Mouse (Mus musculus) MEL (cell line): Measurements from ENCODE around the gene Kpnb1. TPM values are rescaled to one million over a fixed set of nuclear protein-coding genes. Genes with fewer than 3 reads are reported as not detected.

ENCODE experiments used
- DNase-seq: peaks from one replicate; pipeline ENCODE4 v3.0.0; 2011; ENCODE audit warnings: low read depth, low spot score
- H3K27ac ChIP-seq: 2 replicates; pipeline ENCODE4 v1.5.1; 2012; ENCODE audit warnings: low read depth, mild to moderate bottlenecking, control low read depth, low read length, moderate library complexity; ENCODE audit not compliant: control insufficient read depth
- H3K27me3 ChIP-seq, 2 experiments: fragments of 150-350 bp in 1 of 2; sonication (generic) in 1 of 2; 2 replicates each; pipeline ENCODE4 v1.6.1; 2012; ENCODE audit warnings: low read length in 2 of 2, mild to moderate bottlenecking in 2 of 2, improper control_type of control experiment in 1 of 2, moderate library complexity in 1 of 2; ENCODE audit not compliant: insufficient read depth in 2 of 2, control insufficient read depth in 1 of 2
- H3K36me3 ChIP-seq, 2 experiments: 2 replicates each; pipeline ENCODE4 v1.6.1; 2012 to 2014; ENCODE audit warnings: low read length in 2 of 2, improper control_type of control experiment in 1 of 2, inconsistent platforms in 1 of 2, mild to moderate bottlenecking in 1 of 2; ENCODE audit not compliant: insufficient read depth in 2 of 2, control insufficient read depth in 1 of 2
- H3K4me1 ChIP-seq, 2 experiments: fragments of 150-350 bp in 1 of 2; sonication (generic) in 1 of 2; 2 replicates each; pipeline ENCODE4 v1.6.1; 2012; ENCODE audit warnings: low read length in 2 of 2, improper control_type of control experiment in 1 of 2, mild to moderate bottlenecking in 1 of 2; ENCODE audit not compliant: insufficient read depth in 2 of 2, control insufficient read depth in 1 of 2
- H3K4me3 ChIP-seq, 2 experiments: fragments of 150-350 bp in 1 of 2; sonication (generic) in 1 of 2; 2 replicates each; pipeline ENCODE4 v1.5.1; 2012; ENCODE audit warnings: low read depth in 2 of 2, low read length in 2 of 2, mild to moderate bottlenecking in 2 of 2, moderate library complexity in 2 of 2, control low read depth in 1 of 2, improper control_type of control experiment in 1 of 2; ENCODE audit not compliant: control insufficient read depth in 1 of 2, insufficient read depth in 1 of 2
- H3K79me2 ChIP-seq: 2 replicates; pipeline ENCODE4 v1.6.1; 2012; ENCODE audit warnings: mild to moderate bottlenecking, low read length, moderate library complexity; ENCODE audit not compliant: control insufficient read depth, poor library complexity, insufficient read depth
- H3K9ac ChIP-seq: 2 replicates; pipeline ENCODE4 v1.6.1; 2012; ENCODE audit warnings: low read depth, mild to moderate bottlenecking, control low read depth, low read length, moderate library complexity; ENCODE audit not compliant: control insufficient read depth, poor library complexity, severe bottlenecking
- H3K9me3 ChIP-seq: fragments of 150-350 bp; sonication (generic); replicated peaks from 2 replicates; pipeline ENCODE4 v1.6.1; 2012; ENCODE audit warnings: mild to moderate bottlenecking, low read length, improper control_type of control experiment, moderate library complexity; ENCODE audit not compliant: insufficient read depth
- CHD2 ChIP-seq: IDR thresholded peaks from 2 replicates; pipeline ENCODE4 v1.6.1; 2011; ENCODE audit warnings: low read length, improper control_type of control experiment
- ELF1 ChIP-seq: IDR thresholded peaks from 2 replicates; pipeline ENCODE4 v1.6.1; 2014; ENCODE audit warnings: low read depth, mild to moderate bottlenecking, inconsistent platforms, low read length, improper control_type of control experiment, moderate library complexity
- EP300 ChIP-seq, 2 experiments: IDR thresholded peaks; 2 replicates each; pipeline ENCODE4 v1.6.1; 2011; ENCODE audit warnings: improper control_type of control experiment in 2 of 2, low read length in 2 of 2, low read depth in 1 of 2, mild to moderate bottlenecking in 1 of 2
- ETS1 ChIP-seq: IDR thresholded peaks from 2 replicates; pipeline ENCODE4 v1.6.1; 2012; ENCODE audit warnings: low read depth, mild to moderate bottlenecking, inconsistent platforms, low read length, improper control_type of control experiment, moderate library complexity
- GABPA ChIP-seq: IDR thresholded peaks from 2 replicates; pipeline ENCODE4 v1.6.1; 2012; ENCODE audit warnings: low read depth, mild to moderate bottlenecking, inconsistent platforms, low read length, improper control_type of control experiment, moderate library complexity
- GATA1 ChIP-seq: IDR thresholded peaks from 2 replicates; pipeline ENCODE4 v1.6.1; 2011; ENCODE audit warnings: low read depth, low read length, improper control_type of control experiment
- HCFC1 ChIP-seq: IDR thresholded peaks from 2 replicates; pipeline ENCODE4 v1.6.1; 2012; ENCODE audit warnings: low read depth, mild to moderate bottlenecking, inconsistent platforms, low read length, improper control_type of control experiment, moderate library complexity
- JUND ChIP-seq: IDR thresholded peaks from 2 replicates; pipeline ENCODE4 v1.6.1; 2011; ENCODE audit warnings: low read depth, mild to moderate bottlenecking, improper control_type of control experiment, low read length
- KAT2A ChIP-seq: conservative IDR thresholded peaks from 2 replicates; pipeline ENCODE4 v1.6.1; 2012; ENCODE audit warnings: low read depth, low read length, improper control_type of control experiment, inconsistent platforms
- MAX ChIP-seq: IDR thresholded peaks from 2 replicates; pipeline ENCODE4 v1.6.1; 2011; ENCODE audit warnings: low read length, improper control_type of control experiment
- MYB ChIP-seq: IDR thresholded peaks from 2 replicates; pipeline ENCODE4 v1.6.1; 2011; ENCODE audit warnings: mild to moderate bottlenecking, low read depth, low read length, improper control_type of control experiment
- NELFE ChIP-seq: IDR thresholded peaks from 2 replicates; pipeline ENCODE4 v1.6.1; 2011; ENCODE audit warnings: low read depth, low read length, improper control_type of control experiment
- POLR2A ChIP-seq, 2 experiments: IDR thresholded peaks; 2 replicates each; pipeline ENCODE4 v1.6.1; 2011 to 2012; ENCODE audit warnings: low read length in 2 of 2, mild to moderate bottlenecking in 2 of 2, control low read depth in 1 of 2, improper control_type of control experiment in 1 of 2, low read depth in 1 of 2, moderate library complexity in 1 of 2; ENCODE audit not compliant: control insufficient read depth in 1 of 2, insufficient read depth in 1 of 2, poor library complexity in 1 of 2
- POLR2AphosphoS2 ChIP-seq: IDR thresholded peaks from 2 replicates; pipeline ENCODE4 v1.6.1; 2011; ENCODE audit warnings: low read length, improper control_type of control experiment
- POLR2AphosphoS5 ChIP-seq: IDR thresholded peaks from 2 replicates; pipeline ENCODE4 v1.6.1; 2012; ENCODE audit warnings: low read depth, borderline replicate concordance, mild to moderate bottlenecking, inconsistent platforms, low read length, moderate library complexity, mixed read lengths
- RAD21 ChIP-seq: IDR thresholded peaks from 2 replicates; pipeline ENCODE4 v1.6.1; 2011; ENCODE audit warnings: mild to moderate bottlenecking, low read depth, low read length, improper control_type of control experiment
- TBP ChIP-seq: IDR thresholded peaks from 2 replicates; pipeline ENCODE4 v1.8.0; 2011; ENCODE audit warnings: low read depth, low read length, improper control_type of control experiment
- USF1 ChIP-seq: IDR thresholded peaks from 2 replicates; pipeline ENCODE4 v1.6.1; 2014; ENCODE audit warnings: low read depth, mild to moderate bottlenecking, inconsistent platforms, low read length, improper control_type of control experiment, moderate library complexity
- USF2 ChIP-seq, 2 experiments: IDR thresholded peaks; 2 replicates each; pipeline ENCODE4 v1.6.1; 2011 to 2012; ENCODE audit warnings: improper control_type of control experiment in 2 of 2, low read length in 2 of 2, borderline replicate concordance in 1 of 2, inconsistent platforms in 1 of 2, low read depth in 1 of 2, mild to moderate bottlenecking in 1 of 2; ENCODE audit not compliant: insufficient read depth in 1 of 2
- ZMIZ1 ChIP-seq: IDR thresholded peaks from 2 replicates; pipeline ENCODE4 v1.6.1; 2012; ENCODE audit warnings: low read depth, mild to moderate bottlenecking, inconsistent platforms, low read length, improper control_type of control experiment, moderate library complexity
- polyA plus RNA-seq, 2 experiments: library from polyadenylated mRNA; stranded (reverse) in 1 of 2; unstranded in 1 of 2; fragments of >175 nt in 1 of 2; fragments of >200 nt in 1 of 2; gene quantifications; 2 replicates each; pipeline versions ENCODE4 v1.2.1 to v1.2.4; 2012; ENCODE audit warnings: low replicate concordance in 2 of 2, low read depth in 1 of 2; ENCODE audit not compliant: insufficient read length in 2 of 2, insufficient read depth in 1 of 2, missing spikeins in 1 of 2
- total RNA-seq: library from RNA; depleted of rRNA; stranded (reverse); fragments of 300-350 nt; gene quantifications from 2 replicates; pipeline ENCODE4 v1.2.3, GENCODE M21; 2012

Gene Kpnb1
- total and polyA plus RNA-seq, 3 experiments: 237 to 463 (median 275) TPM

DNA sequence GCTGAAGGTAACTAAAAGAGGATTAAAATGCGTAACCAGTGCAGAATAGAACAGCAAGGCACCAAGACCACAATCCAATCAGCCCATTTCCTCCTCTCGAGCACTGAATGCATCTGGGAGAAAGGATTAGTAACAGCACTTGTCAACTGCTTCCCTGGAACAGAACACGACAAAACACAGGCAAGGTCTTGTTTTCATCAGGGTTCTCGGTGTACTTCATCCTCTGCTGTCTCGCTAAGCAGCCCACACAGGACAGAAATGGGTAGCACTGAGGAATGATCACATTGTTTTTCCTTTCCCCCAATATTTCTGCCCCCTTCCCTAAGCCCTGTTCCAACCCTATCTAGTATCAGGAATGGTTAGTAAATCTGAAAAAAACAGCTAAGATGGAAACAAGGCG lies 27.3 kb downstream of the Kpnb1 start:
- H3K79me2 ChIP-seq: no peaks in the 10 kb centered on the region
- H3K36me3 ChIP-seq: peaks cover 0 to 52% of the 10 kb centered on the region in 2 experiments; a peak in 3 of 4 replicates
- H3K9me3 ChIP-seq: no peaks in the 10 kb centered on the region
- H3K4me1 ChIP-seq: no peaks in the 10 kb centered on the region
- no peak overlapping the region for H3K9ac ChIP-seq
- H3K27ac ChIP-seq: no peak overlapping the region
- no peaks in the 10 kb centered on the region for H3K27me3 ChIP-seq
- no peak for TF ChIP-seq JUND
- no peak for TF ChIP-seq GABPA
- TF ChIP-seq CHD2: no peak
- TF ChIP-seq ETS1: no peak
- no peak for TF ChIP-seq TBP
- no peak for TF ChIP-seq RAD21
- TF ChIP-seq ELF1: no peak
- TF ChIP-seq ZMIZ1: no peak
- no peak for TF ChIP-seq USF2 (IDR thresholded peaks at IDR 0.05; ENCODE audit: borderline replicate concordance in 1 of 2, insufficient read depth in 1 of 2, low read depth in 1 of 2, low read length in 2 of 2)
- TF ChIP-seq POLR2AphosphoS5: no peak; the same call in 1 of the 2 replicates
- no peak for TF ChIP-seq EP300 (IDR thresholded peaks at IDR 0.05; ENCODE audit: low read depth in 1 of 2, low read length in 2 of 2)
- TF ChIP-seq KAT2A: no peak
- no peak for TF ChIP-seq USF1
- no peak for TF ChIP-seq GATA1
- no peak; a peak in 1 of 4 replicates for TF ChIP-seq POLR2A (IDR thresholded peaks at IDR 0.05; ENCODE audit: control insufficient read depth in 1 of 2, insufficient read depth in 1 of 2, low read depth in 1 of 2, low read length in 2 of 2, poor library complexity in 1 of 2)
- no peak for TF ChIP-seq MAX
- TF ChIP-seq NELFE: no peak
- TF ChIP-seq HCFC1: no peak
- TF ChIP-seq MYB: no peak
- DNase-seq: no peak
- H3K4me3 ChIP-seq: no peak overlapping the region

DNA sequence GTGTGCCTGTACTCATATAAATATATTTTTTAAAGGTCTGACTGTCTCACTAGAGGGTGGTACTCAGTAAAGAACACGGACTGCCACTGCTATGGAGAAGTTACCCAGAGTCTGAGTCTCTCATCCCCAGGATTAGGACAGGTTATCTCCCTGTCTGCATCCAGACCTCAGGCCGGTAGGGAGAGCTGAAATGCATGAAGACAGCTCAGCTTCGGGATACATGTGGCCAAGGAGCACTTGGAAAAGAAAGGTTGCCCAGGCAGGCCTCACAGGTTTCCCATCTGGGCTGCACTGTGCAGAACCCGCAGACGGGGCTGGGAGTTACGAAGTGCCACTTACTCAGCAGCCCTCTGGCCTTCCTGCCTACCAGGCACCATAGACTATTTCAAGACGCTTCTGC lies 30.7 kb downstream of the Kpnb1 start:
- H3K27ac ChIP-seq: no peak overlapping the region
- no peaks in the 10 kb centered on the region for H3K27me3 ChIP-seq
- DNase-seq: no peak
- peaks cover under 1 to 7% of the 10 kb centered on the region in 2 experiments; a peak in 1 of 4 replicates for H3K4me1 ChIP-seq
- no peak overlapping the region for H3K4me3 ChIP-seq
- TF ChIP-seq POLR2AphosphoS2 (0 out of 2 replicates have a peak, but pooled peaks have one; percentile 61), GATA1 (no peak)
- H3K79me2 ChIP-seq: no peaks in the 10 kb centered on the region
- H3K9me3 ChIP-seq: no peaks in the 10 kb centered on the region
- H3K9ac ChIP-seq: no peak overlapping the region
- H3K36me3 ChIP-seq: peaks cover under 1 to 23% of the 10 kb centered on the region in 2 experiments
